Mouse (Mus musculus): Measurements from ENCODE around the gene Ubxn2a. TPM values are rescaled to one million over a fixed set of nuclear protein-coding genes. Genes with fewer than 3 reads are reported as not detected.

Gene Ubxn2a
- total and polyA plus RNA-seq, 3 experiments, result 21.9 to 22.8 TPM; not detected in 1

DNA sequence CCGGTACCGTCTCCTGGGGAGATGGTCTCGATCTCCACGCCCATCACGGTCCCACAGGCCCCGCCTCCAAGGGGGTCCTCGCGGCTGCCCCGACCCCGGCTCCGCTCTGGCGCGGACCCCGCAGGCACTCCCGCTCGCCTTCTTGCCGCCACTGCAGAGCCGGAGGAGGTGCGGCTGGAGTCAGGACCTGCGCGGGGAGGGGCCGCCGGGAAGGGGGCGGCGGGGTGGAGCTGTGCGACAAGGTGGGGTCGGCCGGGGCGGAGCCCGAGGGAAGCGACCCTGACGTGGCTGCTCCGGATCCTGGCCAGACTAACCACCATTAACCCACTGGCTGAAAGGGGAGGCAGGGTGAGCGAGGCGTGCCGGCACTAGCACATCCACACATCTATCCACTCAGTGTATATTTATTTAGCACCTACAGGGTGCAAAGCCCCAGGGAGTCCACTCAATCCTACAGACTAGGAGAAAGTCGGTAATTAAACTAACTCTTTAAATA is 66.1 kb downstream of the Ubxn2a start, which contains the start of gene Fkbp1b (continued):
- TF ChIP-seq POLR2AphosphoS2 (IDR thresholded peaks at IDR 0.05; ENCODE audit: low read length) (peak; percentile 53; the same call in 1 of the 2 replicates), KAT2A (conservative IDR thresholded peaks at IDR 0.05; ENCODE audit: low read depth, low read length) (no peak), RAD21 (IDR thresholded peaks at IDR 0.05; ENCODE audit: low read depth, low read length) (no peak), ZKSCAN1 (IDR thresholded peaks at IDR 0.05; ENCODE audit: low read depth, low read length) (no peak), SMC3 (IDR thresholded peaks at IDR 0.05; ENCODE audit: low read depth, low read length) (no peak), GATA1 (IDR thresholded peaks at IDR 0.05; ENCODE audit: low read depth, low read length) (no peak), USF1 (IDR thresholded peaks at IDR 0.05; ENCODE audit: low read depth, low read length) (no peak), NRF1 (IDR thresholded peaks at IDR 0.05; ENCODE audit: insufficient read depth, low read depth, low read length, poor library complexity, severe bottlenecking) (peak; percentile 42; the same call in 1 of the 2 replicates), CHD2 (IDR thresholded peaks at IDR 0.05; ENCODE audit: low read length) (no peak), UBTF (IDR thresholded peaks at IDR 0.05; ENCODE audit: borderline replicate concordance, insufficient read depth, low read depth, low read length) (no peak), RCOR1 (IDR thresholded peaks at IDR 0.05; ENCODE audit: low read depth, low read length) (no peak), POLR2AphosphoS5 (IDR thresholded peaks at IDR 0.05; ENCODE audit: borderline replicate concordance, low read depth, low read length) (no peak), MYB (IDR thresholded peaks at IDR 0.05; ENCODE audit: low read depth, low read length) (no peak), ZNF384 (IDR thresholded peaks at IDR 0.05; ENCODE audit: low read depth, low read length) (no peak)

DNA sequence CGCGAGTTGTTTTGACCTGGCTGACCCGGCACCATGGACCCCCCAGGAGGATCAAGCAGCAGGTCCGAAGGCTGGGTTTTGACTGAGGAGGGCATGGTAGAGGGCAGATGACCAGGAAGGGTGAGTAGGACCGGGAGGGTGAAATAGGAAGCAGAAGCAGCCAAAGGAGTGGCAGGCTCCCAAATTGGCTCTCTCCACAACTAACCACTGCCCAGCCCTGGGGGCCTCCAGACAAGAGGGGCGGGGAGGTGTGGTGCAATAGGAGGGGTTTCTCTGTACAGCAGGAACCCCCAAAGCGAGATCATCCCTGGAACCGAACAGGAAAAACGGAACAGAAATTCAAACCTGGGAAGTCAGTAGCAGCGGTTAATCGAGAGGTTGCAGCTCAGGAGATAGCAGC is 66.8 kb downstream of the Ubxn2a start:
- H3K27me3 ChIP-seq (ENCODE audit: control insufficient read depth in 1 of 2, insufficient read depth in 2 of 2, low read length in 2 of 2), result no peaks in the 10 kb centered on the region
- no peak for TF ChIP-seq KAT2A (conservative IDR thresholded peaks at IDR 0.05; ENCODE audit: low read depth, low read length)
- TF ChIP-seq SIN3A (IDR thresholded peaks at IDR 0.05; ENCODE audit: low read length), result peak; percentile 27; the same call in 1 of the 2 replicates
- no peak for TF ChIP-seq ZNF384 (IDR thresholded peaks at IDR 0.05; ENCODE audit: low read depth, low read length)
- peaks cover 13% of the 10 kb centered on the region for H3K79me2 ChIP-seq (ENCODE audit: control insufficient read depth, insufficient read depth, low read length, poor library complexity)
- peaks cover 0 to 11% of the 10 kb centered on the region in 2 experiments; a peak in 2 of 4 replicates for H3K36me3 ChIP-seq (ENCODE audit: control insufficient read depth in 1 of 2, insufficient read depth in 2 of 2, low read length in 2 of 2)
- 0 out of 2 replicates have a peak overlapping the region, but pooled peaks have one; percentile 12 for H3K27ac ChIP-seq (ENCODE audit: control insufficient read depth, low read depth, low read length)
- DNase-seq (ENCODE audit: low read depth, low spot score), result peak; percentile 40
- no peaks in the 10 kb centered on the region for H3K9me3 ChIP-seq (replicated peaks; ENCODE audit: insufficient read depth, low read length)
- H3K9ac ChIP-seq (ENCODE audit: control insufficient read depth, low read depth, low read length, poor library complexity, severe bottlenecking), result peak overlapping the region; percentile 62
- peak overlapping the region; percentile 76 to 90 for H3K4me3 ChIP-seq (ENCODE audit: control insufficient read depth in 1 of 2, insufficient read depth in 1 of 2, low read depth in 2 of 2, low read length in 2 of 2)
- peaks cover 0 to 19% of the 10 kb centered on the region in 2 experiments; a peak in 2 of 4 replicates for H3K4me1 ChIP-seq (ENCODE audit: control insufficient read depth in 1 of 2, insufficient read depth in 2 of 2, low read length in 2 of 2)

DNA sequence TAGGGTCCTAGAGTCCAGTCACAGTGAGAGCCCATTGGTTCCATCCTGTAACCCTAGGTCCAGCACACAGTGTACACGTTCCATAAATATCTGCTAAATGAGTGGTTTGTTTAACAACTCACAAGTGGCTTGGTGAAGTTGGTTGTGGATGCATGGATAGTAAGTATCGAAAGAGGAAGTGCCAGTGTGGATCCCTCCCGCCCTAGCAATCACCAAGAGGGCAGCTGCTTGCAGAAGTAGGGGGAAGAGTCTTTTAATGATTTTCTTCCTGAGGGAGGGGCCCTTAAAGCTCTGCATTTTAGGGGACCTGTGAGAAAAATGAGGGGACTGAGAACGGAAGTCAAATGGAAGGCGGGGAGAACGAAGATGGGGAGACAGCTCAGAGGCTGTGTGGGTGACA is 67.5 kb downstream of the Ubxn2a start:
- Histone ChIP-seq H3K9ac (ENCODE audit: control insufficient read depth, low read depth, low read length, poor library complexity, severe bottlenecking) (0 out of 2 replicates have a peak overlapping the region, but pooled peaks have one; percentile 62), H3K9me3 (replicated peaks; ENCODE audit: insufficient read depth, low read length) (no peaks in the 10 kb centered on the region), H3K27ac (ENCODE audit: control insufficient read depth, low read depth, low read length) (no peak overlapping the region), H3K79me2 (ENCODE audit: control insufficient read depth, insufficient read depth, low read length, poor library complexity) (peaks cover 11% of the 10 kb centered on the region), H3K27me3 (ENCODE audit: control insufficient read depth in 1 of 2, insufficient read depth in 2 of 2, low read length in 2 of 2) (no peaks in the 10 kb centered on the region), H3K4me3 (ENCODE audit: control insufficient read depth in 1 of 2, insufficient read depth in 1 of 2, low read depth in 2 of 2, low read length in 2 of 2) (peak overlapping the region; percentile 76 to 90; a peak in 3 of 4 replicates), H3K36me3 (ENCODE audit: control insufficient read depth in 1 of 2, insufficient read depth in 2 of 2, low read length in 2 of 2) (peaks cover 0 to 11% of the 10 kb centered on the region in 2 experiments; a peak in 2 of 4 replicates), H3K4me1 (ENCODE audit: control insufficient read depth in 1 of 2, insufficient read depth in 2 of 2, low read length in 2 of 2) (peaks cover 0 to 19% of the 10 kb centered on the region in 2 experiments; a peak in 2 of 4 replicates)
- peak; percentile 84 for DNase-seq (ENCODE audit: low read depth, low spot score)
- TF ChIP-seq ELF1 (IDR thresholded peaks at IDR 0.05; ENCODE audit: low read depth, low read length) (no peak), TBP (IDR thresholded peaks at IDR 0.05; ENCODE audit: low read depth, low read length) (0 out of 2 replicates have a peak, but pooled peaks have one; percentile 13)
